Mouse (Mus musculus) hindbrain, embryonic 12.5 days (tissue): ENCODE results near the gene Timm8b. TPM values are rescaled to one million over a fixed set of nuclear protein-coding genes. Genes with fewer than 3 reads are reported as not detected.
"Not testable (repeated sequence)": the region's sequence is repeated elsewhere in the genome, so short reads cannot be mapped to it uniquely, and the experiment has no call there.

Experiments
- ATAC-seq: fragments of 200-750 bp; cut with Nextera tagmentation; 2 replicates; pipeline ENCODE4 v1.8.0; 2017; ENCODE audit warnings: moderate TSS enrichment; ENCODE audit not compliant: low FRiP score
- H3K27ac ChIP-seq: fragments of 300-500 bp; sonication (generic); 2 replicates; pipeline ENCODE4 v1.5.1; 2016; ENCODE audit warnings: mild to moderate bottlenecking
- H3K27me3 ChIP-seq: fragments of 300-500 bp; sonication (generic); 2 replicates; pipeline ENCODE4 v1.6.1; 2016; ENCODE audit warnings: mild to moderate bottlenecking
- H3K36me3 ChIP-seq: fragments of 300-500 bp; sonication (generic); 2 replicates; pipeline ENCODE4 v1.6.1; 2016; ENCODE audit warnings: mild to moderate bottlenecking
- H3K4me1 ChIP-seq: fragments of 300-500 bp; sonication (generic); 2 replicates; pipeline ENCODE4 v1.6.1; 2016
- H3K4me2 ChIP-seq: fragments of 300-500 bp; sonication (generic); replicated peaks from 2 replicates; pipeline ENCODE4 v1.6.1; 2016; ENCODE audit warnings: mild to moderate bottlenecking
- H3K4me3 ChIP-seq: fragments of 300-500 bp; sonication (generic); 2 replicates; pipeline ENCODE4 v1.5.1; 2016; ENCODE audit warnings: mild to moderate bottlenecking
- H3K9ac ChIP-seq: fragments of 300-500 bp; sonication (generic); 2 replicates; pipeline ENCODE4 v1.6.1; 2016; ENCODE audit warnings: mild to moderate bottlenecking, moderate library complexity
- H3K9me3 ChIP-seq: fragments of 300-500 bp; sonication (generic); replicated peaks from 2 replicates; pipeline ENCODE4 v1.6.1; 2016; ENCODE audit warnings: mild to moderate bottlenecking
- WGBS: fragments of 180-500 bp; shearing (Covaris S2); methylation state at CpG from one replicate; pipeline ENCODE4 v1.1.7; 2016; 5-methylcytosine and 5-hydroxymethylcytosine counted together
- polyA plus RNA-seq: library from polyadenylated mRNA; unstranded; fragments of >200 nt; fragmentation: Nextera tagmentation; extraction: Ambion mirVana; gene quantifications from 2 replicates; pipeline ENCODE4 v1.2.1, GENCODE M21; 2016

Timm8b gene
- polyA plus RNA-seq, 1 experiment from 2014 or later, result 325 TPM

DNA sequence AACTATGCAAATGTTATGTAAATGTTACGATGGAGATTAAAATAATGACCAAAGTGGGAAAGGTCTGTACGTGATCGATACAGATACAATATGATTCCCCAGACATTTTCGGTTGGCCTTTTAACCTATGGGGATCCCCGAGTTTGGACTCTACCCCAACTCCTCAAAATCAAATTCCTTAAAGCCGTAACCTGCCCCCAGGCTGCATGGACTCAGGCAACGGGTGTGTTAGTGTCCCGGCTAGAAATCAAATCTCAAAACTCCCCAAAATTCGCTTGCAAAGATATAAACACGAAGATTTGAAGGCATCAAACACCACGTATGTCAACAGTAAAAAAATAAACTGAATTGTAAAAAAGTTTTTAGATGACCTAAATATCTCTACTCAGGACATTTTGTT is 12.5 kb downstream of the Timm8b start:
- 44% methylated on average over 11 of the region's 11 CpGs for WGBS
- no peak for ATAC-seq
- H3K4me1 ChIP-seq, result peaks cover 12% of the 10 kb centered on the region
- H3K36me3 ChIP-seq, result peaks cover 33% of the 10 kb centered on the region
- peak overlapping the region; percentile 79 for H3K4me2 ChIP-seq
- no peaks in the 10 kb centered on the region for H3K27me3 ChIP-seq
- H3K9me3 ChIP-seq, result no peaks in the 10 kb centered on the region
- H3K27ac ChIP-seq, result no peak overlapping the region
- H3K4me3 ChIP-seq, result peak overlapping the region; percentile 94
- peak overlapping the region; percentile 85 for H3K9ac ChIP-seq

DNA sequence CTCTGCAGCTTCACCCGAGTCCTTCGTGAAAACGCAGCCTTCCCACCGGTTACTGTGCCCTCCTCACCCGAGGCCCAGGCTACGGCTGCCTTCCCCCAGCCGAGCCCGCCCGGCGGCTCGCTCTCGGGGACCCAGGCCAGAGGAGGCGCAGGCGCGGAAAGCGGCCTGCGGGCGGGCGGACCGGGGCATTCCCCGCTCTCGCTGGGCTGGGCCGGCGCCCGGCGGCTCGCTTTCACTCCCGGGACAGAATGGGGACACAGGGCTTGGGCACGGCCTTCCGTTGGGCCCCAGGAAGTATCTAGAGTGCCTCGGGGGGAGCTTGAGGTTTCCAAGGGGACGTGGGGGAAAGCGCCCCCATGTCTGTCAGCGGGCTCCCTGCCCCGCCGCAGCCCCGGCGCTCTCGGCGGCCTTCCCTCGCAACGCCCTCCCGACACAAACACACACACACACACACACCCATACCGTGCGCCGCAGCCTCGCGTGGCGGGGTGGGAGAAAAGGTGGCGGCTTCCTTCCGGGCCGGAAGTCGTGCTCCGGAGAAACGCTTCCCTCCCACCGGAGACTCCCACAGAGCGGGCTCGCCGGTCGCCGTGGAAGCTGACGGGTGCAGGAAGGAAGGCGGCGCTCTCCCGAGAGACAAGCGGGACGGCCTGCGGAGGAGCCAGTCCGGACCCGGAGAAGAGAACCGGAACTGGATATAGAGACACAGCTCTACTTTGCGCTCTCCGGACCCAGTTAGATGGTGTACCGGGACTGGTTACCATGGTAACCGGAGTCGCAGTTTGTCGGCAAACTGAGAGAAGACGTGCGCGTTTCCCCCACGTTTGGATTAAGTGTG is 13.3 kb downstream of the Timm8b start, which contains the start of the genes Pih1d2 and Nkapd1:
Gene Pih1d2, plus strand, starts transcription at position 556 of the 838 bp plus-strand sequence.
Gene Nkapd1, minus strand, starts transcription at position 699 of the 838 bp plus-strand sequence.
- Histone ChIP-seq H3K9me3 (no peaks in the 10 kb centered on the region), H3K27ac (peak within 1 kb of the TSS; percentile 93), H3K4me1 (peaks cover 12% of the 10 kb centered on the region), H3K4me3 (peak within 1 kb of the TSS; percentile 94), H3K9ac (peak within 1 kb of the TSS; percentile 85), H3K27me3 (no peaks in the 10 kb centered on the region), H3K36me3 (peaks cover 27% of the 10 kb centered on the region), H3K4me2 (peak within 1 kb of the TSS; percentile 79)
- 0% methylated on average over 80 of the region's 81 CpGs for WGBS
- peak; percentile 95 for ATAC-seq

DNA sequence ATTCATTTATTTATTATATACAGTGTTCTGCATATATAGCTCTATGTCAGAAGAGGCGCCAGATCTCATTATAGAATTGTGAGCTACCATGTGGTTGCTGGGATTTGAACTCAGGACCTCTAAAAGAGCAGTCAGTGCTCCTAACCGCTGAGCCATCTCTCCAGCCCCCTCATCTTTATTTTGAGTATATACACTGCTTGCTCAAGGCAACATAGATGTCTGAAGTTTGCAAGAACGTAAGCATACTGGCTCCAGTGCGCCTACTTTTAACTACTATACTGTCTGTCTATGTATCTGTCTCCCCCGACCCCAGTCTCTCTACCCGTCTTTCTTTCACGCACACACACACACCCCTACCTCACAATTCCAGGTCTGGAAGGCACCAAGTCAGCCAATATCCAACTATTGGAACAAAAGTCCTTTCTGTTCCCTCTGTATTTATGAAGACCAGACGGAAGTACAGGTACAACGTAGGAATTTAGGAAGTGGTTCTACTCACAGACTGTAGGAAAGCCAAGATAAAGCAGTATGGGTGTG is 14.2 kb downstream of the Timm8b start:
- 68% methylated on average over 9 of the region's 9 CpGs for WGBS
- no peak overlapping the region for H3K9ac ChIP-seq
- peaks cover 12% of the 10 kb centered on the region for H3K4me1 ChIP-seq
- no peak overlapping the region for H3K27ac ChIP-seq
- peak overlapping the region; percentile 79 for H3K4me2 ChIP-seq
- peaks cover 20% of the 10 kb centered on the region for H3K36me3 ChIP-seq
- no peaks in the 10 kb centered on the region for H3K9me3 ChIP-seq
- no peaks in the 10 kb centered on the region for H3K27me3 ChIP-seq
- peak overlapping the region; percentile 94 for H3K4me3 ChIP-seq
- ATAC-seq, result no peak

DNA sequence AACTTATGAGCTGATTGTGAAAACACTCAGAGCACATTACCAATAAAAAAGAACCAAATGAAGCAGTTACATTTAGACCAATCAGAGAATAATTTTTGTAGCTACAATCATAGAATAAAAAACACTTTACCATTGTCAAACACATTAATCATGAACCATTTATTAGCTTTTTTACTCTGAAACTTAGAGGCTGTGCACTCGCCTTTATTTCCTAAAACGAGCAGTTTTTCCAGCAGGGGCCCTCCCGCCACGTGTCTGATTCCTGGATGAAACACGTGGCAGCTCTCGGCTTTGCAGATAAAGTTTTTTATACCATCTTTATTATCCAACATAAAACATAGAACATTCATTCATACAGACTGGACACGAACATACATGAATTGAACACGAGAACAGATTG is 27.2 kb downstream of the Timm8b start:
- not testable (repeated sequence) for ATAC-seq, H3K27me3 ChIP-seq, H3K4me3 ChIP-seq, H3K9ac ChIP-seq, H3K4me1 ChIP-seq, H3K9me3 ChIP-seq, H3K27ac ChIP-seq, H3K4me2 ChIP-seq
- peaks cover 31% of the 10 kb centered on the region for H3K36me3 ChIP-seq
- 97% methylated on average over 6 of the region's 8 CpGs for WGBS

DNA sequence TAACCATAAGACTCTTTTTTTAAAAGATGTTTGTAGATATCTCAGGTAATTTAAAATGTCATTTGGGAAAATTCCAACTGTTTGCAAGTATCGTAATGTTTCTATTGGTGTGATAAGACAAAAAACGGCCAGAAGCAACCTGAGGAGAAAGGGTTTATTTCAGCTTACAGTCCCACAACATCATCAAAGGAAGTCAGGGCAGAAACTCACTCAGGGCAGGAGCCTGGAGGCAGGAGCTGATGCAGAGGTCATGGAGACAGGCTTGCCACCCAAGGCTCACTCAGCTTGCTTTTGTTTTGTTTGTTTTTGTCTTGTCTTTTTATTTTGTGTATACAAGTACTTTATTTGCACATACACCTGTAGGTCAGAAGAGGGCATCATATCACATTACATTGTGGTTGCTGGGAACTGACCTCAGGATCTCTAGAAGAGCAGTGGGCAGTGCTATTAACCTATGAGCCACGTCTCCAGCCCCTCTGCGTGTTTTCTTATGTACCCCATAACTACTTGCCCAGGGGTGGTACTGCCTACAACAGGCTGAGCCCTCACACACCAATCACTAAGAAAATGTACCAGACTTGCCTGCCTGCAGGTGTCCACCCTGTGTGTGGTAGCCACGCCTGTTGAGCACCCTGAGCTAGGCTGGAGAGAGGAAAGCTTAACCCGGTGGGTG is 28.4 kb downstream of the Timm8b start:
- Histone ChIP-seq H3K9me3 (no peaks in the 10 kb centered on the region), H3K9ac (no peak overlapping the region), H3K36me3 (peaks cover 33% of the 10 kb centered on the region), H3K4me1 (no peaks in the 10 kb centered on the region), H3K4me2 (no peak overlapping the region), H3K27me3 (no peaks in the 10 kb centered on the region), H3K4me3 (no peak overlapping the region), H3K27ac (no peak overlapping the region)
- 89% methylated on average over 6 of the region's 6 CpGs for WGBS
- no peak for ATAC-seq

DNA sequence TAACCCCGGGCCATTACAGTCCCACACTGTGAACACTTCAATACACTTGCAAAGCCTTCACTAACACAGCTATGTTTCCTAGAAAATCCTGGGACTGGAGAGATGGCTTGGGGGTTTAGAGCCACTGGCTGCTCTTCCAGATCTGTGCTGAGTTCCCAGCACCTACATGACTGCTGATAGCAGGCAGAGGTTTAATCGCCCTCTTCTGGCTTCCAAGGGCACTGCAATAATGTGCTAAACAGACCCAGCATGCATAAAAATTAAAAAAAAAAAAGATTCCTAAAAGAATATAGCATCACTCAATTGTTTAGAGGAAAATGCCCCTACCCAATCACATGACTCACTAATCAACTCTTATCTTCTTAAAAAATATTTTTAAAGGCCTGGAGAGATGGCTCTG is 29.3 kb downstream of the Timm8b start:
- ATAC-seq, result no peak
- H3K9ac ChIP-seq, result no peak overlapping the region
- no peaks in the 10 kb centered on the region for H3K9me3 ChIP-seq
- H3K27ac ChIP-seq, result no peak overlapping the region
- no peaks in the 10 kb centered on the region for H3K4me1 ChIP-seq
- H3K4me2 ChIP-seq, result no peak overlapping the region
- H3K36me3 ChIP-seq, result peaks cover 33% of the 10 kb centered on the region
- H3K27me3 ChIP-seq, result no peaks in the 10 kb centered on the region
- no peak overlapping the region for H3K4me3 ChIP-seq
- WGBS, result 59% methylated on average over 2 of the region's 2 CpGs

DNA sequence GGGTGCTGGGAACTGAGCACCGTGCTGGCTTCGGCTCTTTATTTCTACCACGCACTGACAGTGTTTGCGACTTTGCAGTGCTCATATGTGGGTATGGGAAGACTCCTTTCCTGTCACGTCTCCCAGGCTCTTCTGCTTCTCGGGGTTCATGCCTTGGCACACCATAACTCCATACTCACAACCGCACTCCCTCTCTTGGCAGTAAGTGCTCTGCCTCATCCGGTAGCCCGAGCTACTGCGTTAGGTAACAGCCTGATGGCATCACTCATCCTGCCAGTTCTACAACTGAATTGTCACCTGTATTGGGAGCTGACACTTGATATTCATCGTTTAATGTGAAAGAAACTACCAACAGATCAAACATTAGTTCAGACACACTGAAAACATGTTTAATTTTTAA is 30.6 kb downstream of the Timm8b start:
- peaks cover 41% of the 10 kb centered on the region for H3K36me3 ChIP-seq
- H3K4me2 ChIP-seq, result no peak overlapping the region
- ATAC-seq, result no peak
- H3K27ac ChIP-seq, result no peak overlapping the region
- no peaks in the 10 kb centered on the region for H3K4me1 ChIP-seq
- no peak overlapping the region for H3K9ac ChIP-seq
- no peaks in the 10 kb centered on the region for H3K27me3 ChIP-seq
- WGBS, result 95% methylated on average over 11 of the region's 11 CpGs
- H3K4me3 ChIP-seq, result no peak overlapping the region
- no peaks in the 10 kb centered on the region for H3K9me3 ChIP-seq

DNA sequence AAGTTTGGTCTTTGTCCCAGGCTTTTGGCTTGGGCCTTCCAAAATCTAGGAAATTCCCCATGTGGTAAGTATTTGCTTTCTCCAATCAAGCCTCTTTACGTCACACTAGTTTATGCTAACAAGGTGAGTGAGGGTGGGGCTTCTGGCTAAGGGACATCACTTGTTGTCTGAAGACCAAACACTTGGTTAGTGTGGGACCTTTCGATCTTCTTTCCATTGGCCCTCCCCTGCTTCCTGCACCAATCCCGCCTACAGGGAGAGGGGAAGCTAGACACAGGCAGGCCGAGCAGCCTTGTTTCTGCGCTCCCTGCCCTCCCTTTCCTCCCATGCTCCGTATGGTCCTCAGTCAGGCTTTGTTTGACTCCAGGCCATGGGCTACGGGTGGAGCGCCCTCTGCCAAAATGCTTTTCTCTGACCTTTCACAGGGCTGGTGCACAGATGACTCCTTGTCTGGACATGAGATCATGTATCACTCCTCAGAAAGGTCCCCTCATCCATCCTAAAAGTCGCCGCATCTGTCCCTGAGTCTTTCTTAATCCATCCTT is 43.2 kb downstream of the Timm8b start:
- Histone ChIP-seq H3K4me2 (no peak overlapping the region), H3K27me3 (no peaks in the 10 kb centered on the region), H3K9me3 (no peaks in the 10 kb centered on the region), H3K27ac (no peak overlapping the region), H3K4me1 (no peaks in the 10 kb centered on the region), H3K9ac (no peak overlapping the region), H3K4me3 (no peak overlapping the region), H3K36me3 (peaks cover 81% of the 10 kb centered on the region)
- 77% methylated on average over 10 of the region's 10 CpGs for WGBS
- no peak for ATAC-seq

DNA sequence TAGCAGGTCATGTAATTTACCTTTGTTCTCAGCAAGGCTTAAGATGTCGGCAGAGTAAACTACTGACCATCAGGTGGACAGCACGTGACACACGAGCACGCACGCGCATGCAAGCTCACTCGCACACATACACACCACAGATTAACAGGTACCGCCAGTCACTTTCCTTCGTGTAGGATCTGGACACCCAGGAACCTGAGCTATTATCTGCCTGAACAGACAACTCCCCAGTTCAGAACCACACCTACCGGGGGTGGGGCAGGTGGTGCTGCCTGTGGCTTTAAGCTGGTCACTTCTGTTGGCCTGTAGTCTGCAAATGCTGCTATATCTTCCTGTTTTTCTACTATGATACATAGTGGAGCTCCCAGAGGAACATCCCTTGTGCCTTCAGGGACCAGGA is 46.8 kb downstream of the Timm8b start:
- H3K9me3 ChIP-seq, result no peaks in the 10 kb centered on the region
- no peak overlapping the region for H3K27ac ChIP-seq

More for the DNA sequence above, 46.8 kb downstream of the Timm8b start:
- Histone ChIP-seq H3K9ac (no peak overlapping the region), H3K36me3 (peaks cover 82% of the 10 kb centered on the region), H3K4me1 (no peaks in the 10 kb centered on the region), H3K4me2 (no peak overlapping the region), H3K4me3 (no peak overlapping the region), H3K27me3 (no peaks in the 10 kb centered on the region)
- ATAC-seq, result no peak
- WGBS, result 97% methylated on average over 10 of the region's 10 CpGs

Other genes starting within 250 kb of the Timm8b start
- 0.79 and 1.1 TPM in 2 replicates for gene Plet1, start 109.4 kb upstream of the Timm8b start, polyA plus RNA-seq
- gene Pts, start 75.2 kb upstream of the Timm8b start, polyA plus RNA-seq, result 95.1 and 96.2 TPM in 2 replicates
- 9.7 and 10.5 TPM in 2 replicates for gene Il18, start 49.1 kb upstream of the Timm8b start, polyA plus RNA-seq
- gene Bco2, start 48.7 kb upstream of the Timm8b start, polyA plus RNA-seq, result 0.17 and 0.28 TPM in 2 replicates
- 0.55 TPM in 1 of 2 replicates, not detected in the other for gene Tex12, start 42.6 kb upstream of the Timm8b start, polyA plus RNA-seq
- gene Sdhd, start 98 bp upstream of the Timm8b start, polyA plus RNA-seq, result 208 TPM in 2 replicates
- gene Pih1d2, start 13.4 kb downstream of the Timm8b start, polyA plus RNA-seq, result 8.4 and 8.8 TPM in 2 replicates
- 32.9 and 34.7 TPM in 2 replicates for gene Nkapd1, start 13.6 kb downstream of the Timm8b start, polyA plus RNA-seq
- 41.5 and 54.8 TPM in 2 replicates for gene Dlat, start 55.9 kb downstream of the Timm8b start, polyA plus RNA-seq
- gene Dixdc1, start 135.6 kb downstream of the Timm8b start, polyA plus RNA-seq, result 33.7 and 35.2 TPM in 2 replicates
- gene 2310030G06Rik, start 142.6 kb downstream of the Timm8b start, polyA plus RNA-seq, result 2.5 TPM in 2 replicates
- 11.9 and 20.7 TPM in 2 replicates for gene Cryab, start 147.4 kb downstream of the Timm8b start, polyA plus RNA-seq
- 1.7 and 6.9 TPM in 2 replicates for gene Hspb2, start 148.4 kb downstream of the Timm8b start, polyA plus RNA-seq
- gene Fdxacb1, start 164.3 kb downstream of the Timm8b start, polyA plus RNA-seq, result 11.6 and 12.5 TPM in 2 replicates
- gene Alg9, start 171.1 kb downstream of the Timm8b start, polyA plus RNA-seq, result 44.9 and 50.6 TPM in 2 replicates
- 38.4 and 43.9 TPM in 2 replicates for gene 1110032A03Rik, start 171.6 kb downstream of the Timm8b start, polyA plus RNA-seq
- gene Ppp2r1b, start 241.4 kb downstream of the Timm8b start, polyA plus RNA-seq, result 87.6 and 90.5 TPM in 2 replicates